Mouse (Mus musculus): ENCODE results near the gene Agbl1. TPM values are rescaled to one million over a fixed set of nuclear protein-coding genes. Genes with fewer than 3 reads are reported as not detected.

Agbl1 gene
- polyA plus RNA-seq, 1 experiment: not detected

DNA sequence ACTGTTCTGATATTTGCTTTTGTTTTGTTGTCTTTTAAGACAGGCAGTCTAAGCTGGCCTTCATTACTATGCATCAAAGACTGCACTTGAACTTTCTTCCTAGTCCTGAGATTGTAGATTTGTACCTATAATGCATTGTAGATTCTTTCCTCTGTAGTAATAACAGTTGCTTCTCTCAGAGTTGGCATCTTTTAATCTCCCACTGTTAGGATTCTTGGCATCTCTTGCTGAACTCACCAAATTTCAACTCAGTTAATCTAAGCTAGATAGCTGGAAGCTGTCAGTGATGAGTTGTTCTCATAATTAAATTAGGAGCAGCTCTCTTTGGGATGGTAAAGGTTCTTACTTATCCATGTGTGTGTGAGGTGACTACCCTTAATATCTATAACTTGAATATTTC lies 45.4 kb downstream of the Agbl1 start:
- no peak overlapping the region for H3K4me3 ChIP-seq (ENCODE audit: insufficient read depth, low read length)
- no peak overlapping the region for H3K27ac ChIP-seq (ENCODE audit: insufficient read depth, low read length)
- no peaks in the 10 kb centered on the region for H3K4me1 ChIP-seq (ENCODE audit: control insufficient read depth, insufficient read depth, low read length)
- TF ChIP-seq CTCF (IDR thresholded peaks at IDR 0.05; ENCODE audit: borderline replicate concordance, insufficient read depth, low read length) (no peak), POLR2A (IDR thresholded peaks at IDR 0.05; ENCODE audit: low read depth, low read length) (no peak)

DNA sequence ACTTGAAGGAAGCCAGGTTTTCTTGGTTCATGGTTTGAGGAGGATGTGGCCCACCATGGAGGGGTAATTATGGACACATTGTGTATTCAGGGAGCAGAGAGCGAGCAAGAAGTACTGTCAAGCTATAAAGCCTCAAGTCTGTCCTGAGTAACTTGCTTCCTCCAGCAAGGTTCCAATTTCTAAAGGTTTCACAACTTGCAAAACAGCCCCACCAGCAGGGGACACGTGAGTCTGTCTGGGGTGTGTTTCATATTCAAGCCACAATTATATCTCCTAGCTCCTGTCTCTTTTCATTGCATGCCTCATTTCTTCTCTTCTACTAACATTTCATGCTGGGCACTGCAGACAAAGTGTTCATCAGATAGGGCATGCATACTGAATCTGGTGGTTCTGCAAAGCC lies 53.1 kb downstream of the Agbl1 start:
- H3K27ac ChIP-seq (ENCODE audit: insufficient read depth, low read length): no peak overlapping the region
- no peak for TF ChIP-seq CTCF (IDR thresholded peaks at IDR 0.05; ENCODE audit: borderline replicate concordance, insufficient read depth, low read length)
- no peak for TF ChIP-seq POLR2A (IDR thresholded peaks at IDR 0.05; ENCODE audit: low read depth, low read length)
- H3K4me1 ChIP-seq (ENCODE audit: control insufficient read depth, insufficient read depth, low read length): no peaks in the 10 kb centered on the region
- no peak overlapping the region for H3K4me3 ChIP-seq (ENCODE audit: insufficient read depth, low read length)

DNA sequence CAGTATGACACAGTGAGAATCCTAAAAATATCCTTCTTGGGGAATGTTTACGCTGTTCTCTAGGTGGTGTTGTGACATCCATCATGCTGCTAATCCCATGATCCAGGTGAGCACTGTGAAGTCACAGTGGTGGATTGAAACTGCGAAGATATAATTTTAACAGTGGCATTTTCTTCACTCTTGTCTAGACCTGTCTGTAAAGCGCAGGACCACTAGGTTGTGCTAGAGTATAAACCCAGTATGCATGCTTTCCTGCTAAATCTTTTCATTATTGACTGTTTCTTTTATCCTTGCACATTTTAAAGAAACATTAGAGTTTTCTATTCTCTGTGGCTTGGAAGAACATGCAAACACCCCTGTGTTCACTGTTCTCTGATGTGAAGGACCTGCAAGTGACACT lies 57.8 kb downstream of the Agbl1 start:
- TF ChIP-seq POLR2A (IDR thresholded peaks at IDR 0.05; ENCODE audit: low read depth, low read length): no peak
- TF ChIP-seq CTCF (IDR thresholded peaks at IDR 0.05; ENCODE audit: borderline replicate concordance, insufficient read depth, low read length): no peak
- Histone ChIP-seq H3K27ac (ENCODE audit: insufficient read depth, low read length) (no peak overlapping the region), H3K4me1 (ENCODE audit: control insufficient read depth, insufficient read depth, low read length) (no peaks in the 10 kb centered on the region), H3K4me3 (ENCODE audit: insufficient read depth, low read length) (no peak overlapping the region)

DNA sequence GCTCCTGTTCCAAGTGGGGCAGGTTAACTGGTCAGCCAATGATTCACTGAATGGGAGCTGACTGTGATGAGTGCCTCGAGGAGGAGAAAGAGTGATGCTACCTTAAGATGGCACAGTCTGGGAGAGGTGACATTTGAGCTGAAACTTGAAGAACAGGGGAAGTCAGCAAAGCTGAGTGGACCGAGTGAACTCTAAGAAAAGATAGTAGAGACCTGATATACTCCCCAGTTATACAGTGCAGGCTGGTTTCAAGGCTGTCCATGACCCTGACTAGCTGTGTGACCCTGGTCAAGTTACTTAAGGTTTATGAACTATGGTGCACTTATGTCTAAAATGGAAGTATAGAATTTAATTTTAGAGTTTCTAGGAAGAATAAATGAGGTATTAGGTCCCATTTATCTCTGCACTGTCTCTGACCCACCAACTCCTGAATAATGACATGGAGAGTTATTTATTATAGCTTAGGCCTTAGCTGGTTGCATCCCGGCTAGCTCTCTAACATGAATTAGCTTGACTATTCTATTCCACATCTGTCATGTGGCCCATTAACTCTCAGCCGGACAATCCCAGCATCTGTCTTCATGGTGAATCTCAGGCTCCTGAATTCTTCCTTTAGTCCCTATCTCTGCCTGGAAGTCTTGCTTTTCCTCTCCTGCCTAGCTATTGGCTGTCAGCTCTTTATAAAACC lies 92.3 kb downstream of the Agbl1 start:
- H3K27ac ChIP-seq (ENCODE audit: insufficient read depth, low read length): no peak overlapping the region
- H3K4me1 ChIP-seq (ENCODE audit: control insufficient read depth, insufficient read depth, low read length): no peaks in the 10 kb centered on the region
- TF ChIP-seq CTCF (IDR thresholded peaks at IDR 0.05; ENCODE audit: borderline replicate concordance, insufficient read depth, low read length) (no peak), POLR2A (IDR thresholded peaks at IDR 0.05; ENCODE audit: low read depth, low read length) (no peak)
- no peak overlapping the region for H3K4me3 ChIP-seq (ENCODE audit: insufficient read depth, low read length)

DNA sequence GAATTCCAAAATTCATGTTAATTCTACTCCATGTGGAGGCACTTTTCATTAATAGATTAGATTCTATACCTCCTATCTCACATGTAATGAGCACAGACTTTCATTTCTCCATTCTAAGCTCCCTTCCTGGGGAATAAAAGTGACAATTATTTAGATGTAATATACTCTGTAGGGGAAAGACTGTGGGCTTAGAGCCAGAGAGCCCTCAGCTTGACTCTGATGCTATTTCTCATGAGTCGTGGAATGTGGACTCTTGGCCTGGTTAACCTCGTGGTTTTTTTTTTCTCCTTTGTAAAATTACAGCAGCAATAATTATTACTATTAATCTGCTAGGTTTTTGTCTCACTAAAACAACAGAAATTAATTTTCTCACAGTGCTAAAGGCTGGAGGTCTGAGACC lies 96.4 kb downstream of the Agbl1 start:
- H3K4me3 ChIP-seq (ENCODE audit: insufficient read depth, low read length): no peak overlapping the region
- TF ChIP-seq CTCF (IDR thresholded peaks at IDR 0.05; ENCODE audit: borderline replicate concordance, insufficient read depth, low read length) (no peak), POLR2A (IDR thresholded peaks at IDR 0.05; ENCODE audit: low read depth, low read length) (no peak)
- H3K27ac ChIP-seq (ENCODE audit: insufficient read depth, low read length): no peak overlapping the region
- H3K4me1 ChIP-seq (ENCODE audit: control insufficient read depth, insufficient read depth, low read length): no peaks in the 10 kb centered on the region

DNA sequence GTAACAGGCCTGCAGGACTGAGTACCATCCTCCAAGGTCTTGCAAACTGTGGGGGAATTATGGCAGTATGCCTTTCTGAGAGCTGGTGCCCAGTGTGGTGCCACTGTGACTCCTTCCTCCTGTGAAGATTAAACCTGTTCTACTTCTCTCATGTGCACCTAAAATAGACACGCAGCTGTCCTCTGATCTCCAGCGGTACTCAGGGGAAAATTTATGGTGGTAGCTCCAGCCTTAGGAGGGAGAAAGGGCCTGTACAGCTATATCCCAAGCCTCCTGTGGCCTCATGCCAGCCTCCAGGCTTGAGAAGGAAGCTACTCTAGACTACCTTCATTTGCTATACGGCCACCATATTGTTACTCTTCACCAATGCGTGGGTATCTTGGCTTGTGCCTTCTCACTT lies 109.6 kb downstream of the Agbl1 start:
- H3K4me1 ChIP-seq (ENCODE audit: control insufficient read depth, insufficient read depth, low read length): no peaks in the 10 kb centered on the region
- H3K4me3 ChIP-seq (ENCODE audit: insufficient read depth, low read length): no peak overlapping the region
- no peak for TF ChIP-seq POLR2A (IDR thresholded peaks at IDR 0.05; ENCODE audit: low read depth, low read length)
- TF ChIP-seq CTCF (IDR thresholded peaks at IDR 0.05; ENCODE audit: borderline replicate concordance, insufficient read depth, low read length): no peak
- no peak overlapping the region for H3K27ac ChIP-seq (ENCODE audit: insufficient read depth, low read length)

DNA sequence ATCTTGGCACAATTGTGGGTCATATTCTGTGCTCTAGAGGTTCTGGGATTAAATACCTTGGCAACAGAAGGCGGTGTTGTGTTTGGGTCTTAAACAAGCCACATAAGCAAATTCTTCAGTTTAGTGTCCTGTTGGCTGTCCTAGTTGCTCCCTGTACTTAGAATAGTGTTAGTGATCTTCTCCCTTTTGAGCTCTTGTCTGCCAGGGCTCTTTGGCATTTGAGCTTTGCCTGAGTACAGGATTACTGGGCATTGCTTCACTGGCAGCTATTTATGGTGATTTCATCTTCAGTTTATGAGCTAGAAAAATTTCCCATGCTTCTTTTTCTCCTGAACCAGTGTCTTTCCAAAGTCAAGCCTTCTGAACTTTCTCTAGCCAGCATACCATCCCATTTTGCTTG lies 111.9 kb downstream of the Agbl1 start:
- H3K4me1 ChIP-seq (ENCODE audit: control insufficient read depth, insufficient read depth, low read length): no peaks in the 10 kb centered on the region
- no peak overlapping the region for H3K4me3 ChIP-seq (ENCODE audit: insufficient read depth, low read length)
- TF ChIP-seq POLR2A (IDR thresholded peaks at IDR 0.05; ENCODE audit: low read depth, low read length) (no peak), CTCF (IDR thresholded peaks at IDR 0.05; ENCODE audit: borderline replicate concordance, insufficient read depth, low read length) (no peak)
- no peak overlapping the region for H3K27ac ChIP-seq (ENCODE audit: insufficient read depth, low read length)

DNA sequence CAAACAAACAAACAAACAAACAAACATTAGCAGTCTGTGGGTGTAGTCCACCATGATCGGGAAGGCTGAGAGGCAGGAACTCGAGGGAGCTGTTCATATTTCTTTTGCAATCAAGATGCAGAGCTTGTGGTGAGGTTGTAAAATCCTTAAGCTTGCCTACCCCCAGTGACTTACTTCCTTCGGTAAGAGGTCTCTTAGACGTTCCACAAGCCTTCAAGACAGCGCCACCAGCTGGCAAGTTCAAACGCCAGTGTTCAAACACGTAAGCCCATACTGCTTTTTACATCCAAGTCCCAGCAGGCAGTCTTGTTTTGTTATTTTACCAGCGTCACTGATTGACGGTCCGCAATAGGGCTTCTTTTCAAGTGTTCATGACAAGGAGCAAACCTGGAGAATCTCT lies 123.8 kb downstream of the Agbl1 start:
- H3K4me1 ChIP-seq (ENCODE audit: control insufficient read depth, insufficient read depth, low read length): no peaks in the 10 kb centered on the region

DNA sequence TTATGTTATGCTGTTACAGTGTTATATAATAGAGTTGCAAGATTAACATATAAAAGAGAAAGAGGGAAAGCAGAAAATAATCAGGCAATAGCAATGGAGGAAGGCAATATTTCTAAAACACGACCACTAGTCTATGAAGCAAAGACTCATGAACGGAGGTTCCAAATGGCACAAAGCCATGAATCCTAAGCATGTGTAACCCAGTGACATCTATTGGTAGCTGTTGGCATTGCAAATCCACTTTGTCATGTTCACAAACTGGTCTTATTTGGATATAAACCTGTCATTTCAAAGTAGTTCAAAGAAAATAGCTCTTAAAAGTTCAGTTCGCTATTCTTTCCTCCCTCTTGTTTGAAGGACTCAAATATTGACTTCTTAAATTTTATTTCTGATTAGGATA lies 124.8 kb downstream of the Agbl1 start:
- no peak overlapping the region for H3K27ac ChIP-seq (ENCODE audit: insufficient read depth, low read length)
- no peak overlapping the region for H3K4me3 ChIP-seq (ENCODE audit: insufficient read depth, low read length)
- TF ChIP-seq POLR2A (IDR thresholded peaks at IDR 0.05; ENCODE audit: low read depth, low read length) (no peak), CTCF (IDR thresholded peaks at IDR 0.05; ENCODE audit: borderline replicate concordance, insufficient read depth, low read length) (no peak)

More for the DNA sequence above, 123.8 kb downstream of the Agbl1 start:
- no peak overlapping the region for H3K27ac ChIP-seq (ENCODE audit: insufficient read depth, low read length)
- no peak for TF ChIP-seq POLR2A (IDR thresholded peaks at IDR 0.05; ENCODE audit: low read depth, low read length)
- no peak for TF ChIP-seq CTCF (IDR thresholded peaks at IDR 0.05; ENCODE audit: borderline replicate concordance, insufficient read depth, low read length)
- no peak overlapping the region for H3K4me3 ChIP-seq (ENCODE audit: insufficient read depth, low read length)

DNA sequence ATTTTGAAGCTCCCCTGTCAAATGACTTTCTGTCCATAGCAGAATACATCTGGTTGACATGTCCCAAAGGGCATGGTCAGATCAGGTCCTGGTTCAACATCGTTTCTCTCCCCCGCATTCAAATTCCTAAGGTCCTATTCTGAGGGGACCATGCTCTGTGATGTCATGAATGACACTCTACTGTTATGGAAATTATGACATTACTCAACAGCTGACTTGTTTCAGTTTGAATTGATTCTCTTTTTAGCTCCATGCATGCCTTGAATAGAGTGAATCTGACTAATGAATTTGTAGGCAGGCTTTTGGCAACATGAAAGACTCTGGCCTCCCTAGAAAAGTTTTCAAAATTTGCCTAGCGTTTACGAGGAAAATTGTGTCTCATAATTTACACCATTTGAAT lies 141.6 kb downstream of the Agbl1 start:
- Histone ChIP-seq H3K4me1 (ENCODE audit: control insufficient read depth, insufficient read depth, low read length) (no peaks in the 10 kb centered on the region), H3K4me3 (ENCODE audit: insufficient read depth, low read length) (no peak overlapping the region), H3K27ac (ENCODE audit: insufficient read depth, low read length) (no peak overlapping the region)
- TF ChIP-seq POLR2A (IDR thresholded peaks at IDR 0.05; ENCODE audit: low read depth, low read length) (no peak), CTCF (IDR thresholded peaks at IDR 0.05; ENCODE audit: borderline replicate concordance, insufficient read depth, low read length) (no peak)

More for the DNA sequence above, 124.8 kb downstream of the Agbl1 start:
- H3K4me1 ChIP-seq (ENCODE audit: control insufficient read depth, insufficient read depth, low read length): no peaks in the 10 kb centered on the region

Data from embryonic fibroblast, embryonic 13.5 days (primary cell).